Mouse (Mus musculus): Measurements from ENCODE around the gene Tas2r115.
"Not testable (repeated sequence)": the region's sequence is repeated elsewhere in the genome, so short reads cannot be mapped to it uniquely, and the experiment has no call there.

Tas2r115 gene

GRCm38 (mm10) chr6:132737935-132738334, at the start of gene Tas2r115:
TSS of gene Tas2r115 (minus strand) at chr6:132738035.
- DNase-seq (ENCODE audit: low spot score in 2 of 2), result no peak

GRCm38 (mm10) chr6:132778062-132778461, 40.2 kb upstream of the Tas2r115 start, which contains the start of gene Tas2r136:
TSS of gene Tas2r136 (minus strand) at chr6:132778162.
- DNase-seq (ENCODE audit: low spot score in 2 of 2), result no peak

- no peak for DNase-seq (ENCODE audit: low spot score in 2 of 2)
Observed at GRCm38 (mm10) chr6:132761831-132762230, 24.0 kb upstream of the Tas2r115 start, which contains the start of gene Tas2r102. TSS of gene Tas2r102 (plus strand) at chr6:132762131.

DNA sequence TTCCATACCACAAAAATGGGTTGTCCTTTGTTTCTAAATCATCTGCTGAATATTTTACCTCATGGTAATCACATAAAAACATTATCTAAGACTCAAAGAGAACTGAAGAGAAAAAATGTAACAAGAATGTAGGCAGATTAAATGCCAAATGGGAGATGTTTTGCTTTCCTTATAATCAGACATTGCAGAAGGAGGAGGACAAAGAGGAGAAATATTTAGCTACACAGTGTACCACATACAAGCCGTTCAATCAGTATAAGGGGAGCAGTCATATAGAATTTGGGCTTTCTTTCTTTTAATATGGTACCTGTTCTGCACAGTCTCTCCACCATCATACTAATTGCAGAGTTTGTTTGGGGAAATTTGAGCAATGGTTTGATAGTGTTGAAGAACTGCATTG, 16.6 kb upstream of the Tas2r115 start, which contains the start of gene Tas2r124:
TSS of gene Tas2r124 (plus strand) at position 301 of the 400 bp plus-strand sequence.
- DNase-seq (ENCODE audit: low spot score in 2 of 2), result no peak

- DNase-seq (ENCODE audit: low spot score in 2 of 2), result no peak
Observed at GRCm38 (mm10) chr6:132750206-132750605, 12.4 kb upstream of the Tas2r115 start.

DNA sequence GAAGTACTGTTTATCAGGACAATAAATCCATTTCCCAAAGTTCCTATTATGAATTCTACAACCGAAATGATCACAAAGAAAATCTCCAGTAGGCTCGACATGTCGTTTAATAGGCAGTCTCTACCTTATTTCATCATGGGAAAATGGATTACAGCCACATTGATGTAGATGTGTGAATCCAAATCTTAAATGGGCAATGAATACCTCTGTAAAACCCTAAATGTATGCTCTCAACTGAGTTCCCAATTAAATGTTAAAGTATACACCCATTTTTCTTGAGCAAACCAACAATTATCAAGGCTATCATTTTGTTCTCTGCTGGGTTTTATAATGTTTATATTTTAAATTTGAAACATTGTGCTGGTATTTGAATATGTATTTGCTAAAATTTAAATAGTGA, 26.0 kb downstream of the Tas2r115 start, which contains the start of gene Tas2r122:
TSS of gene Tas2r122 (minus strand) at position 101 of the 400 bp plus-strand sequence.
- no peak for DNase-seq (ENCODE audit: low spot score in 2 of 2)

- DNase-seq (ENCODE audit: low spot score in 2 of 2), result no peak
Observed at GRCm38 (mm10) chr6:132700907-132701306, 36.9 kb downstream of the Tas2r115 start, which contains the start of gene Tas2r121. TSS of gene Tas2r121 (minus strand) at chr6:132701007.

- DNase-seq (ENCODE audit: low spot score in 2 of 2), result not testable (repeated sequence)
Observed at GRCm38 (mm10) chr6:132691596-132691995, 46.2 kb downstream of the Tas2r115 start.
